ENCODE assay signal across 8 mouse cellular contexts in the genomic region with DNA sequence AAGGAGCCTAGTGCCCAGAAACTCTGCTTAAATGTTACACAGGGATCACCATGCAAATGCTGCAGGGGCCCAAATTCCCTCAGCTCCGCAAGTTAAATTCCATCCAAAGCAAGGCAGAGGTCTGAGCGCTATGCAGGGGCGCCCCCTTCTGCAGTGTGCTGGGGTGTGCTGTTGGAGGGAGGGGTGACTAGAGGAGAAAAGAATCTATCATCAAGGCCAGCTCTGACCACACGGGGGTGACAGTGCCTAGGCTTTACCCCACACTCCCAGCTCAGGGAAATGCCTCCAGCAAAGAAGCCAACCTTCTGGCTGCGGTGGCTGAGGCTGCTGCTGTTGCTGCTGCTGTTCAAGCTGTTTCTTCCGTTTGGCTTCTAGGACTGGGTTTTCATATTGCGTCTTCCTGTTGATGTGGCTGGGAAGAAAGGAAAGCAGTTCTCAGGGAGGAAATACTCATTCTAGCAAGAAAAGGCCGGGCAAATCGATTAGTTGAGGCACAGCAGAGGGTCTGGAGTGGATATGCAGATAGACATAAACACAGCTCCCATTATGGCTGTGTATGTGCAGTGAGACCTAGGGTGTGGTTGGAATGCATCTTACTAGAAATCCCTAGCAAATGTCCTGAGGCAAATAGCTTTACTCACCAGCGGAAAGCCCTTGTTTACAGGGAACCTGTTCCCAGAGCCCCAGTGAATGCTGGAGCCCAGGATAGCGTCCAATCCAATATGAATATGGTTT.
DNase-seq lines count a peak whose midpoint lies in the region; ATAC-seq and TF ChIP-seq lines count a peak whose summit lies in the region.

No protein-coding gene starts in this region.

- no peak overlapping the region for H3K4me2 ChIP-seq in heart, embryonic 11.5 days
- 0 out of 2 replicates have a peak overlapping the region, but pooled peaks have one; percentile 2 for H3K4me2 ChIP-seq in kidney, embryonic 15.5 days
- H3K4me2 ChIP-seq in limb, embryonic 13.5 days (replicated peaks) = 0 out of 2 replicates have a peak overlapping the region, but pooled peaks have one; percentile 27
- H3K4me2 ChIP-seq in midbrain, embryonic 15.5 days = no peak overlapping the region

- H3K4me3 ChIP-seq in embryonic fibroblast, embryonic 13.5 days (ENCODE audit: insufficient read depth, low read length) = no peak overlapping the region
- H3K4me3 ChIP-seq in heart, embryonic 11.5 days (ENCODE audit: low read depth, low read length) = no peak overlapping the region
- H3K4me3 ChIP-seq in kidney, embryonic 15.5 days (replicated peaks) = no peak overlapping the region
- H3K4me3 ChIP-seq in limb, embryonic 13.5 days = no peak overlapping the region
- H3K4me3 ChIP-seq in midbrain, embryonic 15.5 days = no peak overlapping the region

- 0 out of 2 replicates have a peak overlapping the region, but pooled peaks have one; percentile 16 for H3K9ac ChIP-seq in heart, embryonic 11.5 days (ENCODE audit: low read depth, low read length)
- no peak overlapping the region for H3K9ac ChIP-seq in kidney, embryonic 15.5 days
- no peak overlapping the region for H3K9ac ChIP-seq in limb, embryonic 13.5 days
- no peak overlapping the region; the same call in 1 of the 2 replicates for H3K9ac ChIP-seq in midbrain, embryonic 15.5 days

- H3K36me3 ChIP-seq in heart, embryonic 11.5 days (ENCODE audit: control insufficient read depth, insufficient read depth, low read length) = no peaks in the 10 kb centered on the region
- H3K36me3 ChIP-seq in kidney, embryonic 15.5 days = peaks cover 5% of the 10 kb centered on the region; the same call in 1 of the 2 replicates
- H3K36me3 ChIP-seq in limb, embryonic 13.5 days = peaks cover 14% of the 10 kb centered on the region
- peaks cover 6% of the 10 kb centered on the region for H3K36me3 ChIP-seq in midbrain, embryonic 15.5 days (replicated peaks)

- no peaks in the 10 kb centered on the region for H3K9me3 ChIP-seq in heart, embryonic 11.5 days (replicated peaks; ENCODE audit: control insufficient read depth, low read length)
- no peaks in the 10 kb centered on the region for H3K9me3 ChIP-seq in kidney, embryonic 15.5 days (replicated peaks)
- no peaks in the 10 kb centered on the region for H3K9me3 ChIP-seq in limb, embryonic 13.5 days
- no peaks in the 10 kb centered on the region for H3K9me3 ChIP-seq in midbrain, embryonic 15.5 days

- WGBS in heart, embryonic 11.5 days (ENCODE audit: insufficient replicate concordance) = 33% methylated on average over 11 of the region's 11 CpGs
- WGBS in kidney, embryonic 15.5 days = 34% methylated on average over 11 of the region's 11 CpGs
- 30% methylated on average over 11 of the region's 11 CpGs for WGBS in limb, embryonic 13.5 days
- 32% methylated on average over 11 of the region's 11 CpGs for WGBS in midbrain, embryonic 15.5 days

- H3K27ac ChIP-seq in embryonic fibroblast, embryonic 13.5 days (ENCODE audit: insufficient read depth, low read length) = no peak overlapping the region
- no peak overlapping the region for H3K27ac ChIP-seq in heart, embryonic 11.5 days (ENCODE audit: low read depth, low read length)
- H3K27ac ChIP-seq in kidney, embryonic 15.5 days = peak overlapping the region; percentile 64; the same call in 1 of the 2 replicates
- peak overlapping the region; percentile 65; the same call in 1 of the 2 replicates for H3K27ac ChIP-seq in limb, embryonic 13.5 days
- peak overlapping the region; percentile 53 for H3K27ac ChIP-seq in midbrain, embryonic 15.5 days

- ATAC-seq in CD4-positive, CD25-positive, alpha-beta regulatory T cell, adult 4 months = no peak
- peak; percentile 84 for ATAC-seq in heart, embryonic 11.5 days (replicated peaks; ENCODE audit: insufficient number of reproducible peaks, low FRiP score, low TSS enrichment)
- peak; percentile 94 for ATAC-seq in kidney, embryonic 15.5 days (replicated peaks; ENCODE audit: low FRiP score)
- ATAC-seq in limb, embryonic 13.5 days (ENCODE audit: low FRiP score, low read depth) = peak; percentile 95
- peak; percentile 94 for ATAC-seq in midbrain, embryonic 15.5 days (replicated peaks)

- no peak for TF ChIP-seq POLR2A in embryonic fibroblast, embryonic 13.5 days (IDR thresholded peaks at IDR 0.05; ENCODE audit: low read depth, low read length)

- peak; percentile 95 for TF ChIP-seq CTCF in embryonic fibroblast, embryonic 13.5 days (IDR thresholded peaks at IDR 0.05; ENCODE audit: borderline replicate concordance, insufficient read depth, low read length)

- DNase-seq in CD4-positive, CD25-positive, alpha-beta regulatory T cell, adult 2 months (ENCODE audit: low read depth, low spot score) = peak; percentile 2
- peak; percentile 86 for DNase-seq in telencephalon, adult 2 months (ENCODE audit: low read depth, low spot score)

- no peaks in the 10 kb centered on the region; the same call in 1 of the 2 replicates for H3K4me1 ChIP-seq in embryonic fibroblast, embryonic 13.5 days (ENCODE audit: control insufficient read depth, insufficient read depth, low read length)
- H3K4me1 ChIP-seq in heart, embryonic 11.5 days (ENCODE audit: control insufficient read depth, insufficient read depth, low read length) = peaks cover 6% of the 10 kb centered on the region
- peaks cover 9% of the 10 kb centered on the region for H3K4me1 ChIP-seq in kidney, embryonic 15.5 days
- H3K4me1 ChIP-seq in limb, embryonic 13.5 days = peaks cover 12% of the 10 kb centered on the region
- H3K4me1 ChIP-seq in midbrain, embryonic 15.5 days = peaks cover 12% of the 10 kb centered on the region; the same call in 1 of the 2 replicates

- no peaks in the 10 kb centered on the region for H3K27me3 ChIP-seq in heart, embryonic 11.5 days (ENCODE audit: control insufficient read depth, insufficient read depth, low read length)
- H3K27me3 ChIP-seq in kidney, embryonic 15.5 days = no peaks in the 10 kb centered on the region
- no peaks in the 10 kb centered on the region for H3K27me3 ChIP-seq in limb, embryonic 13.5 days
- no peaks in the 10 kb centered on the region for H3K27me3 ChIP-seq in midbrain, embryonic 15.5 days (replicated peaks)

Comparison
In these comparisons a context has a peak if more than half of its experiments do, and no peak if none do; other contexts are left out.
1. H3K27ac ChIP-seq: peak in kidney, embryonic 15.5 days (single experiment), limb, embryonic 13.5 days (single experiment) and midbrain, embryonic 15.5 days (single experiment); none in embryonic fibroblast, embryonic 13.5 days (single experiment) and heart, embryonic 11.5 days (single experiment).
2. H3K4me2 ChIP-seq: peak in kidney, embryonic 15.5 days (single experiment) and limb, embryonic 13.5 days (single experiment); none in heart, embryonic 11.5 days (single experiment) and midbrain, embryonic 15.5 days (single experiment).